Comparison of ENCODE assay signal across 9 mouse cellular contexts in genomic region chr10:127479131-127479530, GRCm38 (mm10). TPM values are rescaled to one million over a fixed set of nuclear protein-coding genes. Genes with fewer than 3 reads are reported as not detected.
DNase-seq lines count a peak whose midpoint lies in the region; ATAC-seq and TF ChIP-seq lines count a peak whose summit lies in the region.
"Had no signal": no experiment of that assay in that cellular context is flagged by ENCODE, and none has a peak within 500 bp of the region (broad histone marks: within the 10 kb centered on the region; RNA-seq: fewer than 3 reads in every experiment).

No protein-coding gene starts in this region.

- H3K4me3 ChIP-seq in kidney, postnatal 0 days (replicated peaks; ENCODE audit: low read depth, low read length): no peak overlapping the region
- no peak overlapping the region for H3K4me3 ChIP-seq in E14TG2a.4 (replicated peaks; ENCODE audit: low read length)
- H3K4me3 ChIP-seq: limb, embryonic 13.5 days had no signal

- WGBS in kidney, postnatal 0 days: 97% methylated on average over 4 of the region's 4 CpGs

- H3K4me1 ChIP-seq in kidney, postnatal 0 days (replicated peaks; ENCODE audit: insufficient read depth, low read length): no peaks in the 10 kb centered on the region; the same call in 1 of the 2 replicates
- peaks cover 15% of the 10 kb centered on the region for H3K4me1 ChIP-seq in E14TG2a.4 (replicated peaks; ENCODE audit: low read depth, low read length)
- H3K4me1 ChIP-seq: limb, embryonic 13.5 days had no signal

- H3K9ac ChIP-seq in kidney, postnatal 0 days (ENCODE audit: low read depth, low read length): no peak overlapping the region
- H3K9ac ChIP-seq: limb, embryonic 13.5 days had no signal

- ATAC-seq in CD4-positive, CD25-positive, alpha-beta regulatory T cell, adult 4 months: no peak
- no peak for ATAC-seq in kidney, postnatal 0 days (replicated peaks; ENCODE audit: low FRiP score, low read depth)

- no peak overlapping the region for H3K27ac ChIP-seq in kidney, postnatal 0 days
- H3K27ac ChIP-seq: limb, embryonic 13.5 days had no signal

- no peaks in the 10 kb centered on the region for H3K9me3 ChIP-seq in kidney, postnatal 0 days (replicated peaks; ENCODE audit: low read length)
- H3K9me3 ChIP-seq in E14TG2a.4 (ENCODE audit: low read length): no peaks in the 10 kb centered on the region
- H3K9me3 ChIP-seq: limb, embryonic 13.5 days had no signal

- peak; percentile 42 for DNase-seq in CD4-positive, CD25-positive, alpha-beta regulatory T cell, adult 2 months (ENCODE audit: low read depth, low spot score)
- DNase-seq in kidney, postnatal 0 days (ENCODE audit: low spot score): peak; percentile 60
- no peak for DNase-seq in kidney, postnatal 4 days
- peak; percentile 17 for DNase-seq in embryo, embryonic 9.5 days (ENCODE audit: extremely low spot score)
- no peak for DNase-seq in testis, postnatal 14 days (ENCODE audit: low spot score)
- DNase-seq in frontal cortex, postnatal 25 days (ENCODE audit: low spot score in 2 of 2): no peak

- H3K4me2 ChIP-seq in kidney, postnatal 0 days (ENCODE audit: low read length): no peak overlapping the region
- H3K4me2 ChIP-seq: limb, embryonic 13.5 days had no signal

- peak; percentile 75 for TF ChIP-seq CTCF in kidney, postnatal 0 days (IDR thresholded peaks at IDR 0.05; ENCODE audit: low read depth)
- peak; percentile 46; the same call in 1 of the 2 replicates for TF ChIP-seq CTCF in E14TG2a.4 (conservative IDR thresholded peaks at IDR 0.05; ENCODE audit: low read length)

- no peaks in the 10 kb centered on the region for H3K27me3 ChIP-seq in kidney, postnatal 0 days (ENCODE audit: insufficient read depth, low read length)
- no peaks in the 10 kb centered on the region for H3K27me3 ChIP-seq in E14TG2a.4 (ENCODE audit: insufficient read depth, low read length)
- H3K27me3 ChIP-seq: limb, embryonic 13.5 days had no signal

- H3K36me3 ChIP-seq in kidney, postnatal 0 days (ENCODE audit: insufficient read depth, low read length): peaks cover 39% of the 10 kb centered on the region
- H3K36me3 ChIP-seq in E14TG2a.4 (ENCODE audit: insufficient read depth, low read length): peaks cover 55% of the 10 kb centered on the region

RNA-seq across cellular contexts. Expression of gene Stac3, which starts 22.4 kb away (rescaled TPM):
- polyA plus RNA-seq in CD4-positive, CD25-positive, alpha-beta regulatory T cell, adult 4 months (2017; shearing (Covaris generic)): 1 to 10 TPM; 1.0 to 1.2 TPM
- 0.16 and 0.31 TPM in 2 replicates for polyA plus RNA-seq in kidney, postnatal 0 days (2015; fragmentation: Nextera tagmentation; extraction: Ambion mirVana)

RNA-seq across cellular contexts. Expression of gene Ndufa4l2, which starts 35.6 kb away (rescaled TPM):
- not detected for polyA plus RNA-seq in CD4-positive, CD25-positive, alpha-beta regulatory T cell, adult 4 months (2017; shearing (Covaris generic))
- 57.8 and 63.2 TPM in 2 replicates for polyA plus RNA-seq in kidney, postnatal 0 days (2015; fragmentation: Nextera tagmentation; extraction: Ambion mirVana)

RNA-seq across cellular contexts. Expression of gene Shmt2, which starts 43.1 kb away (rescaled TPM):
- polyA plus RNA-seq in CD4-positive, CD25-positive, alpha-beta regulatory T cell, adult 4 months (2017; shearing (Covaris generic)): 10 to 100 TPM; 55.4 to 78.3 TPM
- polyA plus RNA-seq in kidney, postnatal 0 days (2015; fragmentation: Nextera tagmentation; extraction: Ambion mirVana): 71.1 and 76.0 TPM in 2 replicates

RNA-seq across cellular contexts. Expression of gene Nxph4, which starts 55.2 kb away (rescaled TPM):
- not detected for polyA plus RNA-seq in CD4-positive, CD25-positive, alpha-beta regulatory T cell, adult 4 months (2017; shearing (Covaris generic))
- polyA plus RNA-seq in kidney, postnatal 0 days (2015; fragmentation: Nextera tagmentation; extraction: Ambion mirVana): 0.93 and 1.1 TPM in 2 replicates

Comparison
In these comparisons a context has a peak if more than half of its experiments do, and no peak if none do; other contexts are left out.
1. DNase-seq: peak in CD4-positive, CD25-positive, alpha-beta regulatory T cell, adult 2 months (single experiment), kidney, postnatal 0 days (single experiment) and embryo, embryonic 9.5 days (single experiment); none in kidney, postnatal 4 days (0 of 2), testis, postnatal 14 days (single experiment) and frontal cortex, postnatal 25 days (0 of 2).
2. RNA of gene Ndufa4l2, which starts 35.6 kb away (polyA plus RNA-seq): 57.8 to 63.2 TPM in kidney, postnatal 0 days; not detected in CD4-positive, CD25-positive, alpha-beta regulatory T cell, adult 4 months; every median in the first group is over 10 times any median in the second.